Mouse (Mus musculus) megakaryocyte, adult 5-6 weeks (primary cell): Measurements from ENCODE around the gene Mark2. TPM values are rescaled to one million over a fixed set of nuclear protein-coding genes. Genes with fewer than 3 reads are reported as not detected.

ENCODE experiments used
- ATAC-seq: 2 replicates; pipeline ENCODE4 v1.8.0; 2016; ENCODE audit warnings: mild to moderate bottlenecking, inconsistent platforms; ENCODE audit not compliant: poor library complexity, severe bottlenecking
- total RNA-seq, 2 experiments: library from RNA; stranded (forward) in 1 of 2; stranded (reverse) in 1 of 2; fragments of 153-499, 151-499 nt in 1 of 2; fragments of 221-1000, 200-1000 nt in 1 of 2; gene quantifications; 2 replicates each; pipeline versions ENCODE4 v1.2.3 to v1.2.4; 2015 to 2017

Mark2 gene
- total RNA-seq, 2 experiments from 2014 or later, result 27.6 to 75.6 TPM

GRCm38 (mm10) chr19:7268722-7269090 lies 73.0 kb downstream of the Mark2 start:
- ATAC-seq, result peak; percentile 57

- peak; percentile 59 for ATAC-seq
Measured at GRCm38 (mm10) chr19:7267781-7268721, 73.6 kb downstream of the Mark2 start.

GRCm38 (mm10) chr19:7267091-7267741 lies 74.4 kb downstream of the Mark2 start, which contains the start of gene Rcor2:
Gene Rcor2 (plus strand): TSS chr19:7267325.
- peak; percentile 22 for ATAC-seq

GRCm38 (mm10) chr19:7266421-7266831 lies 75.2 kb downstream of the Mark2 start:
- ATAC-seq, result no peak

GRCm38 (mm10) chr19:7265478-7266191 lies 76.0 kb downstream of the Mark2 start:
- no peak for ATAC-seq

GRCm38 (mm10) chr19:7264766-7265331 lies 76.8 kb downstream of the Mark2 start:
- no peak for ATAC-seq

GRCm38 (mm10) chr19:7264088-7264765 lies 77.4 kb downstream of the Mark2 start:
- ATAC-seq, result peak; percentile 66

- ATAC-seq, result no peak
Measured at GRCm38 (mm10) chr19:7262592-7262991, 79.1 kb downstream of the Mark2 start.

- ATAC-seq, result no peak
Measured at GRCm38 (mm10) chr19:7261964-7262363, 79.7 kb downstream of the Mark2 start.

GRCm38 (mm10) chr19:7261476-7261875 lies 80.2 kb downstream of the Mark2 start:
- no peak for ATAC-seq

- no peak for ATAC-seq
Measured at GRCm38 (mm10) chr19:7257881-7258280, 83.8 kb downstream of the Mark2 start.

GRCm38 (mm10) chr19:7246021-7246420 lies 95.6 kb downstream of the Mark2 start:
- ATAC-seq, result no peak

GRCm38 (mm10) chr19:7240782-7241690 lies 100.6 kb downstream of the Mark2 start, which contains the start of gene Naa40:
Gene Naa40 (minus strand): TSS chr19:7241183.
- ATAC-seq, result peak; percentile 100

GRCm38 (mm10) chr19:7240291-7240690 lies 101.4 kb downstream of the Mark2 start:
- ATAC-seq, result no peak

GRCm38 (mm10) chr19:7239574-7239973 lies 102.1 kb downstream of the Mark2 start:
- ATAC-seq, result no peak

GRCm38 (mm10) chr19:7236742-7237141 lies 104.9 kb downstream of the Mark2 start:
- no peak for ATAC-seq

- ATAC-seq, result no peak
Measured at GRCm38 (mm10) chr19:7236011-7236410, 105.6 kb downstream of the Mark2 start.

- ATAC-seq, result no peak
Measured at GRCm38 (mm10) chr19:7235461-7235860, 106.2 kb downstream of the Mark2 start.

- ATAC-seq, result peak; percentile 100
Measured at GRCm38 (mm10) chr19:7234537-7235221, 107.0 kb downstream of the Mark2 start.
